Mouse (Mus musculus): ENCODE measurements around the gene Rpl7l1.
"Not testable (repeated sequence)": the region's sequence is repeated elsewhere in the genome, so short reads cannot be mapped to it uniquely, and the experiment has no call there.

The Rpl7l1 gene

DNA sequence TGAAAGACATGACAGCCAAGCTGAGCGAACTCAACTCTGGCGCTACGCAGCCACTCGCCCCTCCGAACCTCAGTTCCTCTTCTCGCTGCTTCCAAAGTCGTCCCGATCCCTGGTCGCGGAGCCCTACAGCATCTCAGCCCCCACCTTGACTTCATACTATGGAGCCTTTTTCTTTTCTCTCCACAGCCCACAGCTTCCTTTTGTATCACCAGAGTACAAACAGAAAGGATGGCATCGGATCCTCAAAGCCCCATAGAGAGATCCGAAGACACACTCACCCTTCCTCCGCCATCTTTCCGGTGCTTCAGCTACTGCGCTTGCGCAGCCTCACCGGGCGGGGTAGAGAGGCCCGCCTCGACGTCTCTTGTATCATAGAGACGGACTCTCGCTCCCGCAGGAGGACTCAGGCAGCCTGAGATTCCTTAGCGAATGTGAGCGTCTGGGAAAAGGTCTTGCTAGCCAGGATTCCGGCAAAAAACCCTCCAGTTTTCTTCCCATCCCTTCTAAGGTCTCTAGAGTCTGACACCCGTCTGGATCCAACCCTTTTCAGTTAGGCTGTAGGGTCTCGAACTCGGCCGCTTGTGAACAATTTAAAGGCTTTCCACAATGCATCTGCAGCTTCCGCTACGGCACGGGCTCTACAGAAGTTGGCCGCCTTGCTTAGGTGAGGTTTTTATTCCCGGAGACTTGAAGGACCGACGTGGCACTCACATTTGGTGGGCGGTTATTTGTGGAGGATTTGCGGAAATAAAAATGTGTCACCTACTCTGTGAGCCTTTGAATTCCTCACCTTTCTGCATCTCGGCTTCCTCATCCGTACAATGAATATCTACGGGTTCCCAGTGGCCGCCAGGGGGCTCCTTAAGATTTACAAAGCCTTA, at the start of gene Rpl7l1:
TSS of gene Rpl7l1 (minus strand) at position 332 of the 881 bp plus-strand sequence.
- DNase-seq (ENCODE audit: low spot score in 2 of 2): peak; percentile 87 to 90

DNA sequence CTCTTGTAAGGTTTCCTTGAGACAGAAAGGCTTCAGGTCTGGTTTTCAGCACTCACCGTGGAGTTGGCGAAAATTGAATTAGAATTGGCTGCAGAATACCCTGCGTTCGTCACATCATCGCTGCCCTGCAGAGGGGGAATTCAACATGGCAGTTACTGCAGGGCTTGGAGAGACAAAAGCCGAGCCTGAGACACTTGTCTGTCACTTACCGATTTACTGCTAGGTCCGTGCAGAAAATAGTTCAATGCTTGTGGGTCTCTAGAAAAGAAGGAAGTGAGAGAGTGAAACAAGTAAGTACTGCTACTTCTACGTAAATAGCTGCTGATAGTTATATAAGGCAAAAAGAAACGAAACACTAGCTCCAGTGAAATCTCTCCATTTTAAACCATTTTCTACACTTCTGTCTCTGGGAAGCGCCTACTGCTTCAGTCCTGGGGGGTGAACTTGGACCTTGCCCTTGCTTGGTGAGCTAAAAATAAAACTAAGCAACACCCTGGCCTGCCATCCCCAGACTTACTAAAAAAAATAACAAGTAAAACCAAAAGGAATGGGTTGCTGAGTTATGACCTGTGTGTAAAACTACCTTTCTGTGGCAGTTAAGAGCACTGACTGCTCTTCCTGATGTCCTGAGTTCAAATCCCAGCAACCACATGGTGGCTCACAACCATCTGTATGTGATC, 47.5 kb upstream of the Rpl7l1 start:
- DNase-seq (ENCODE audit: low spot score in 2 of 2): no peak

DNA sequence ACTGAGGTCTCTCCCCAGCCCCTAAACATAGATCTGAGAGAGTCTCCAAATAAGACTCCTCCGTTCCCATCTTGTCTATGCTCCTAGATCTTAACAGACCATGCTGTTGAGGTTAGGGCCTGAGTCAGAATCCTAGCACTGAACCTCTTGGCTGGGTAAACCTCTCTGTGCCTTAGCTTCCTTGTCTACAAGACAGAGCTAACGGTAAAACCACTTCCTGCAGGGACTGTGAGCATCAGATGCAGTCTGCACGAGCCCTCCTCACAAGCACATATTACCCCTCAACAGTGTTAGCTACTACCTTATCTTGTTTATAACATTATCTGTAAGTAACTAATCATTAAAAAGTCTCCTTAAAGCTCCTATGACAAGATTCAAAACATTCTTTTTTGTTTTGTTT, 46.5 kb upstream of the Rpl7l1 start:
- DNase-seq (ENCODE audit: low spot score in 2 of 2): no peak

DNA sequence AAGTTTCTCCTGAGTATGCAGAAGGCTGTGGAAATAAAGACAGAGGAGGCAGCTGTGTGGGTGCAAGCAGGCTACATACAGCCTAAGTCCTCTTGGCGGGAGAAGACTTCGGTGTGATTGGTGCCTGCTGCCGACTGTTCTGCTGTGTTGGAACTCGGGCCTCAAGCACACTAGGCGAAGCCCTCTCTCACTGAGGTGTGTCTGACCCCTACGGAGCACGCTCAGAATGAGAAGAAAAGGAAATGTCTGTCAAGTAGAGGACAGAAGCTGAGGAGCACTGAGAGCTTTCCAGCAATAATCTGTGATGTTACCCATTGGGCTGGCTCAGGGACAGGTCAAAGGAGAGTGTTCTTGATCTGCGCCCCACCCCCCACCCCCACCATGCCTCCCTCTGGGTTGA, 40.6 kb upstream of the Rpl7l1 start:
- DNase-seq (ENCODE audit: low spot score in 2 of 2): no peak

DNA sequence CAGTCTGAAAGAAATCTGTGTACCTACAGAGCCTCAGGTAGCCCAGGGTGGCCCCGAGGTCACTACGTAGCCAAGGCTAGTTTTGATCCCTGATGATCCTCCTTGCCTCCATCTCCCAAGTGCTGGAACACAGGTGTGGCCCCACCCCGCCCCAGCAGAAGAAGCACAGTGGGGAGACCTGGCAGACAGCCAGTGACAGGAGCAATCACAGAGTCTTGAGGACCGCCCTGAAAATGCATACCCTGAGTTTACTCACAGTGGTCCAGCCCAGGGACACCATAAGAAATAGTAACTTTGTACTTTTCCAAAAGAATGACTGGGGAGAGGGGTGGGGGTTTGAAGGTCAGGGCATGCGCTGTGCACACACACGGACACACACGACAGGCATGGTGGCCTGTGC, 38.2 kb upstream of the Rpl7l1 start:
- no peak for DNase-seq (ENCODE audit: low spot score in 2 of 2)

DNA sequence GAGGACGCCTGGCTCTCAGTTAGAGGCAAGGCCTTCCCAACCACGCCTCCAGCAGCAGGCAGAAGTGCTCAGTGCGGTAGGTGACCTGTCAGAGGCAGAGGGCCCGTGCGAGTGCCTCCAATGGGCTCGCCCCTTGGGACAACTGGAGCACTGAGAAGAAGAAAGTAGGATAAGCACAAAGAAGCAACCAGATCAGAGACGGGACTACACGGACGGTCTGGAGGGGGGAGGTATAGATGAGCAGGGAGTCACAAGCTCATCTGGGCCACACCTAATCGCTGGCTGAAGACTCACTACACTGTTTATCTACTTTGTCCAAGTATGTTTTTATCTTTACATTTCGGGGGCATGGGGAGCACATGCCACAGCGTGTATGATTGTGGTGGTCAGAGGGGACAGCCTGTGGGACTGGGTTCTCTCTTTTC, 35.3 kb upstream of the Rpl7l1 start:
- no peak for DNase-seq (ENCODE audit: low spot score in 2 of 2)

DNA sequence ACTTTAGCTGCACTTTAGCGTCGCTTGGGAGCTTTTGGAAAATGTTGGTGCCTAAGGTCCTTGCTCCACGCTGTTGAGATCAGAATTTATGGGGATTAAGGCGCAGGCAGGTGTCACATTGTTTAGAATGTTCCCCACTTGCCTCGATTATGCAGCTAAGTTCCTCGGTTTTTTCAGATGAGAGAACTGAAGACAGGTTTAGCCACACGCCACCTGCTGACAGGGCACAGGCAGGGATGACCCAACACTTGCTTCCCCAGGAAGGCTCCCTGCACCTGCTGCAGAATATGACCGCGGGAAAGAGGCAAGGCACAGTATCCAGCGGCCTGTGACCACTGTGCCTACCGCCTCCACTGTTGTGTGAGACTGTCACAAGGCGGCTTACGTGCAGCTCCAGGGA, 33.8 kb upstream of the Rpl7l1 start:
- no peak for DNase-seq (ENCODE audit: low spot score in 2 of 2)

DNA sequence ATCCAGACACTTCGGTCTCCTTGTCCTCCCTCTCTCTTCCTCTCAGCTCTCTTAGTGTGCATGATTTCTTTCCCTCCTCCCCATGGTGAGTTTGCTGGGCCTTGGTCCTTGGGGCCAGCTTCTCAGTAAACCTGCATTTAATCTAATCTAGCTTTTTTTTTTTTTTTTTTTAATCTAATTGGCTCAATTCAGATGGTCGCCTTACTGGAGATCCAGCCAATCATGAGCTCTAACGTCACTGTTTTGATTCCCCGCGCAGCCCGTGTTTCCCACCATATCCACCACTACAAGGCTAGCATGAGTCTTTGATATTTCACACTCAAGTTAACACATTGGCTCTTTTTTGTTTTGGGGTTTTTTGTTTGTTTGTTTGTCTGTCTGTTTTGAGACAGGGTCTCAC, 32.0 kb upstream of the Rpl7l1 start:
- DNase-seq (ENCODE audit: low spot score in 2 of 2): no peak

DNA sequence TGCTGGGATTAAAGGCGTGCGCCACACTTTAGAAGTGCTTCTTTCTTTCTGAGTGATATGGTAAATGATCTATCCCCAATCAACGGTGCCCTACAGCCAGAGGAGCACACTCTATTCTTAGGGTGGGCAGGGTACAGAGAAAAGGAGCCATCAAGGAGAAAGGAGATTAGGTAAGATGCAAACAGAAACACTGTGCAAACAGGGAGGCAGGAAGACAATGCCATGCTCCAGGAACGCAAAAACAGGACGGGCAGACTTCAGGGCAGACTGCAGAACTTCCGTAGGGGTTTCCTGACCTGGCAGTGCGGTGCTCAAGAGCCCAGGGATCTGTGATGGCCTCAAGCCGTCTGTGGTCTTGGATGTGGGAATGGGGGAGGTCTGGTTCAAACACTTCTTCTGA, 31.2 kb upstream of the Rpl7l1 start:
- DNase-seq (ENCODE audit: low spot score in 2 of 2): no peak

DNA sequence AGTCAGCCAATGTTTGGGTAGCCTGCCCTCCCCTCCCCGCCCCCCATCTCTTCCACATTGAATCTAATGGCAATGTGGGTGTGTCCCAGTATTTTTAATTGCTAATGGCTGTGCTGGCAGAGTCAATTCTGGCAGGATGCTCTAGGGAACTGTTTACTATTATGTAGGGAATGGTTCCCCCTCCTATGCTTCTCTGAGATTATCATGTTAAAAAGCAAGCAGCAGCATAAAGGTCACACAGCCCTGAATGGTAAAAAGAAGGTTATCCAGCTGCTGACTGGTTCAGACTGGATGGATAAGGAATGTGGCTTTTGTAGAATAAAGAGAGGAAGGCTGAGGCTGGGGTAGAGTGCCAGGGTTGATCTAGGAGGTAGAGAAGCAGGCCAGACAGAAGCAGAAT, 30.0 kb upstream of the Rpl7l1 start:
- DNase-seq (ENCODE audit: low spot score in 2 of 2): no peak

DNA sequence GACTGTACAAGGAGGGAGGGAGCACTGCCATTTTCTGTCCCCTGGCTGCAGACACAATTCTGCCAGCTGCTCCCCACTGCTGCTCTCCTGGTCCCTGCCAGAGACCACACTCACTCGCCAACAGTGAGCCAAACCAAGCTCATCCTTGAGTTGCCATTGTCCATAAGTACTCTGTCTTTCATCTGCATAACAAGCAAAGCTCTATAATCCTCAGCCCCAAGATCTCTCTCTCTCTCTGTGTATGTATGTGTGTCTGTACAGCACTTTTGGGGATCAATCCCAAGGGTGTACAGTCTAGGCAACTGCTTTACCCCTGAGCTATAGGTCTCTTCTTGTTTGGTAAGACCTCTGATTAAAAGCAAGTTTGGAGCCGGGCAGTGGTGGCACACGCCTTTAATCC, 28.2 kb upstream of the Rpl7l1 start:
- DNase-seq (ENCODE audit: low spot score in 2 of 2): no peak

DNA sequence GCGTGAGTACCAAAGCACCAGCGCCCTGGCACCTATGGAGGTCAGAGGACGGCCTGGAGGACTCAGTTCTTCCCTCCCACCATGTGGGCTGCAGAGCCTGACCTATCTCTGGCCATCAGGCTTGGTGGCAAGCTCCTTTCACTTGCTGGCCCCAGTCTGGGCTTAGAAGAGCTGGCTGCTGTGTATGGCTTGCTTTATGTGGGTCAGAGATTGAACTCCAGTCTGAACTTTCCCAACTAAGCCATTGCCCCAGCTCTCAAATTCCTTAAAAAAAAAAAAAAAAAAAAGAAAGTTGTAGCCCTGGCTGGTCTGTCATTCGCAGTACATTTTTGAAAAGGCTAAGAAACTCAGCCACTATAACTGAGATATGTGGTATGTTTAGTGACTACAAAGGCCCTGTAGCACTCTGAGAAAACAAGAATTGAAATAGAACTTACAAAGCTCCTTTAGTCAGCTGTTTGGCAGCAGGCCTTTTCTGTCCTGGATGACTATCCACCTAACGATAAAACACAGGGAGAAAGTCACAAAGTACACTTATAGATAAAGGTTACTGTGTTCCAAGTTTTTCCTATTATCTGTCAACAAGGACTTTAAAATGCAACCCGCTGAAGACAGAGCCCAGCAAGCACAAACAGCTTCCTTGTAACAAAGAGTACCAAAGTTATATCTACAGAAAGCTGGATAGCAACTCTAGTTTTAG, 26.8 kb upstream of the Rpl7l1 start:
- DNase-seq (ENCODE audit: low spot score in 2 of 2): no peak

DNA sequence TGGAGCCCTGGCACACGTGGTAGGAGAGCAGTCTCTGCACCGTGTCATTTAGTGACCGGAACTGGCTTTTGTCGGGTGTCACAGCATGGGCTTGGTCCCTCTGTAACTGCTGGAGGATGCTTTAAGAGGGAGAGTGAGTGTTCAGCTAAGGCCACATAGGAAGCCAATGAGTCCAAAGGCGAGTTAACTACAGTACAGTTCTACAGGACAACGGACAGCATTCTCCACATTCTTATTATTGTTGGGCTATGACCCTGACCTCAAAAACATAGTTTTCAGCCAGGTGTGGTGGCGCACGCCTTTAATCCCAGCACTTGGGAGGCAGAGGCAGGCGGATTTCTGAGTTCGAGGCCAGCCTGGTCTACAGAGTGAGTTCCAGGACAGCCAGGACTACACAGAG, 25.9 kb upstream of the Rpl7l1 start:
- DNase-seq (ENCODE audit: low spot score in 2 of 2): no peak

DNA sequence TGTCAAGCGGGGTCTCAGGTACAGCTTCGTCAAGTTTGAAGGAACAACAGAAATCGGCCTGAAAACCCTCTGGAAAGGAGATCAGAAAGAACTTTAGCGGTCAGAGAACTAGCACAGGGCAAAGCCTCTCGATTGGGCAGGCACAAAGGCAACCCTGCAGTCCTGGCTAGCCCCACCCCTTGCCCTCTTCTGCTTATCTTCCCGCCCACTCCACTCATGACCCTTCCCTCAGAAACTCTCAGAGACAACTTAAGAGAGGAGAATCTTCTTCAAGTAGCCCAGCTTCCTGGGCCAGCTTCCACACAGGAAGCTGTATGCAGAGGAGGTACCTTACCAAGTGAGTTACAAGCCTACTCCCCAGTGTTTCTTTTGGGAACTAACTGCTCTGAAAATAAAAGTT, 19.3 kb upstream of the Rpl7l1 start:
- no peak for DNase-seq (ENCODE audit: low spot score in 2 of 2)

DNA sequence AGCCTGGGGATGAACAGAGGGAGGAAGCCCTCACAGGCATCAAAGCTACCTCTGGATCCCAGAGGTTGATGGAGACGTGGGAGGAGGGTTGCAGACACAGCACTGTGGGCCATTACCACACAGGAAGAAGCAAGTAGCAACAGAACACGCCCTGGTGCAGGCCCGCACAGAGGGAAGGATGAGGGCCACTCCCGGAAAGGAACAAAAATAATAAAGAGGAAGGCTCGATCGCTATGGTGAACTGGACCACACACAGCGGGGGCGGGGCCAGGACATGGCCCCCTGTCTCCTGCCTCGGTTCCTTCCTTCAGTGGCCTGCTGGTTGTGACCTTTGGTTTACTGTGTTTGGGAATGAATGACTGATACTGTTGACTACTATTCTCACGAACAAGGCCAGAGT, 17.2 kb upstream of the Rpl7l1 start:
- no peak for DNase-seq (ENCODE audit: low spot score in 2 of 2)

DNA sequence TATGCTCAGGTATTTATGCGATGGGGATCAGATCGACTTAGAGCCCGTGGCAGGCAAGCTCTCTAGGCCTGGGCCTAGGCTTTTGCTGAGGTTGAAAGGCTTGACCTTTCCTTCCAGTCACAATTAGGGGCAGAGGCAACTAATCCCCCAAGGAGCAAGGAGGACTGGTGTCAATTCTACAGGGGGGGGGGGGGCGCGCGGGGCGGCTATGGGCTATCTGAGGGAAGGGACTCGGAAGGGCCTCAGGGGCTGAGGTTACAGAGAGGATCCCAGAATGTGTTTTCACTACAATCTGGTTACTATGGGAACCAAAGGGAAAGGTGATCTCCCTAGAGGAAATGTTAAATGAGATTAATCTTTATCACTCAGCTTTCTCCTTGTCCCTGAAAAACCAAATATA, 14.9 kb upstream of the Rpl7l1 start:
- no peak for DNase-seq (ENCODE audit: low spot score in 2 of 2)

DNA sequence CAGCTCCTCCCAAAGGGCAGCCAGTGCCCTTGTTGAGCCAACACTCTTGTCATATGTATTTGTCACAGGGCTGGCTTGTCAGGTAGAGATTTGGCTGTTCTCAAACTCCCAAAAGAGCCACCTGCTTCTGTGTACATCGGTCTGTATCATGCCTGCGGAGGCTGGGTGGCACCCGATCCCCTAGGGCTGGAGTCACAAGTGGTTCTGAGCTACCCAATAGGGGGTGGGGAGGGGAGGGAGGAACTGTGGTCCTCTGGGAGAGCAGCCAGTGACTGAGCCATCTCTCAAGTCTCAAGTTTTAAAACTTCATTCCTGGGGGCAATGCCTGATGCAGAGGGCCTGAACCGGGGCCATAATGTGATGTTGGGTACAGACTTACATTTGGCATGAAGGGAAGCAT, 14.3 kb upstream of the Rpl7l1 start:
- no peak for DNase-seq (ENCODE audit: low spot score in 2 of 2)

DNA sequence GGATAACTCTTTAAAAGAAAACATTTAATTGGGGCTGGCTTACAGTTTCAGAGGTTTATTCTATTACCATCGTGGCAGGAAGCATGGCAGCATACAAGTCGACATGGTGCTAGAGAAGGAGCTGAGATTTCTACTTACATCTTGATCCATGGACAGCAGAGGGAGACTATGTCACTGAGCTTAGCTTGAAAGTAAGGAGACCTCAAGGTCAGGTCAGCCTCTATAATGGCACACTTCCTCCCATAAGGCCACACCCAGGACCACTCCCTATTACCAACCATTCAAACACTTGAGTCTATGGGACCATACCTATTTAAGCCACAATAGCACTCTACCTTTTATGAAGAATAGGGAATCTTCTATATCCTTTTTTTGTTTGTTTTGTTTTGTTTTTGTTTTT, 10.5 kb upstream of the Rpl7l1 start:
- no peak for DNase-seq (ENCODE audit: low spot score in 2 of 2)

DNA sequence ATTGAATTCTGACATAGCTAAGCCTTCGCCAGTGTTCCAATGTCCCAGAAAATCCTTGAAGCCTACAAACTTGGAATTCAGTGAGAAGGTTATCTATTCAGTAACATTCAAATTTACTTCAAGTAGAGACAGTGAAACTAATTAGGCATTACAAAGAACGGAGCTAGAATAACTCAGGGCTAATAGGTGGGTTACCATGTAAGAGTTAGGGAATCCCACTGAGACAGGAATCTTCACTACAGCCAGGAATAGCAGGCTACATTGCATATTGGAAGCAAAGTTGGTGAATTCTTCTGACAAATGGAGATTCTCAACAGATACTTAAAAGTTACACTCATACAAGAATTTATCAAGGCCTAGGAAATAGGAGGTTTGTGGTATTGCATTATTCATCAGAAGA, 5.5 kb upstream of the Rpl7l1 start:
- not testable (repeated sequence) for DNase-seq (ENCODE audit: low spot score in 2 of 2)

DNA sequence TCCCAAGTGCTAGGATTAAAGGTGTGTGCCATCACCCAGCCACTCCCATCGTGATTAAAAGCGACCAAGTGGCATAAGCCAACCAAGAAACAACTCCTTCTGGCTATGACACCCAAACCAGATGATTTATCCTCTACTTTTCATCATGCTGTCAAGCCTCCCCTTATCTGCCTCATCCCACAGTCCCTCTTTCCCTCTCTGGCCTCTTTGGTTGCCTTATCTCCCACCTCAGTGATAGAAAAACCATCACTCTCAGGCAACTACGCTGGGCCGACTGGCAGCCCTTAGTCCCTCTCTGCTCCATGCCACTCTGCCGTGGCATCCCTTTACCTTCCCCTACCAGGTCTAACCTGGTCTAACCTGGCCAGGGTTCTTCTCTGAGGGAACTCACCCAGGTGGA, 4.5 kb upstream of the Rpl7l1 start:
- DNase-seq (ENCODE audit: low spot score in 2 of 2): no peak

DNA sequence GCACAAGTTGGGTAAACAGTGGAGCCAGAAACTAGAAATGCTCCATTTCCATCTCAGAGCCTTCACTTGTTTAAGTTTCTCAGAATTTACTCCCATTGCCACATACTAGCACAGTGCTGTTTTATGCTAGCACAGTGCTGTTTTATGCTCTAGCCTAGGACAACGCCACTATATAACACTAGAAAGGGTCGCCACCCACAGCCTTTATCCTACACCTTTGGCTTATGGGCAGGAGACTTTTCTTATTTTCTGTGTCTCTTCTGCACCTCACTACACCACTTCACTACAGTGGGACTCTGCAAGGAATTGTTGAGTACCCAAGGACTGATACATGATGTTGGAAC, 722 bp upstream of the Rpl7l1 start:
- DNase-seq (ENCODE audit: low spot score in 2 of 2): no peak

DNA sequence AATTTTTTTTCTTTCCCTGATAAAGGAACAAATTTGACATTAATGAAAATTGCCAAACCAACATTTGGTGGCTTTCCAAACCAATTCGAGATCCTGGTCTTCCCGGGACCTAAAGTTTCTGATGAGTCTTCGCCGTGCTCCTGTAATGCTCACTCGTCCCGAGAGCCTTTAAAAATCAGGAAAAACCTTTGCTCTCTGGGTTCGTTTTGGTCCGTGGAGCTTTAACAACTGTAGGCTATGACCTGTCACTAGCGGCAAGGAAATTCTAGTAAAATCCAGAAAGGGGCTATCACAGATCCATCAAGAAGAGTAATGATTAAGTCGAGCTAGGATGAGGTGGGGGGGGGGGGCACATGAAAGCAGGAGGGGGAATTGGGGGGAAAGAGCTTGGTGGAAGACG, 596 bp downstream of the Rpl7l1 start:
- no peak for DNase-seq (ENCODE audit: low spot score in 2 of 2)

DNA sequence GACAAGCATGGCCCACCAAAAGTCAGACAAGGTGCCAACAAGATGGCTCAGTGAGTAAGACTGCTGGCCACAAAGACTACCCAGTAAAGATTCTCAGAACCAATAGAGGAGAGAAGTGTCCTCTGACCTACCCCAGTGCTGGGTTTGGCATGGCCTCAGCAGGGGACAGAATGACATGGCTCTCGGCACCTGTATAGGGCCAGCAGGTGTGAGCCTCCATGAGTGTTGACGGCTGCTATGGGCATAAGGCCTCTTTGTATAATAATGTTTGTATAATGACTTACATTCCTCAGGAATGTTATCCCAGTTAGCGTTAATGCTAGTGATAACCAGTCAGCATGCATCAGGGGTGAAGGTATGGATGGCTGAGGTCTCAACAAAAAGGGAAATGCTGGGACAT, 6.4 kb downstream of the Rpl7l1 start:
- DNase-seq (ENCODE audit: low spot score in 2 of 2): no peak
